Mouse (Mus musculus): ENCODE data around the gene Tmem62. TPM values are rescaled to one million over a fixed set of nuclear protein-coding genes. Genes with fewer than 3 reads are reported as not detected.
A peak's percentile ranks its signal among the peaks of the same experiment; 100 is the strongest.
"Not testable (repeated sequence)": the region's sequence is repeated elsewhere in the genome, so short reads cannot be mapped to it uniquely, and the experiment has no call there.

The Tmem62 gene
- total and polyA plus RNA-seq, 2 experiments from 2014 or later = 14.5 to 20.9 TPM

GRCm38 (mm10) chr2:120979819-120980218 lies 3.0 kb downstream of the Tmem62 start:
- H3K4me3 ChIP-seq (ENCODE audit: low read depth, low read length) = no peak overlapping the region
- H3K4me1 ChIP-seq (ENCODE audit: insufficient read depth, low read length) = no peaks in the 10 kb centered on the region
- ATAC-seq (ENCODE audit: low FRiP score) = no peak
- WGBS = 90% methylated on average over 1 of the region's 1 CpGs
- H3K4me2 ChIP-seq (ENCODE audit: low read depth, low read length, poor library complexity, severe bottlenecking) = no peak overlapping the region
- no peaks in the 10 kb centered on the region for H3K9me3 ChIP-seq (ENCODE audit: low read length)
- no peaks in the 10 kb centered on the region; the same call in 1 of the 2 replicates for H3K36me3 ChIP-seq (ENCODE audit: insufficient read depth, low read length)
- H3K27me3 ChIP-seq (ENCODE audit: insufficient read depth, low read length) = no peaks in the 10 kb centered on the region
- no peak for TF ChIP-seq CTCF (IDR thresholded peaks at IDR 0.05)
- no peak overlapping the region for H3K9ac ChIP-seq (replicated peaks; ENCODE audit: low read length, poor library complexity, severe bottlenecking)
- no peak for DNase-seq (ENCODE audit: low spot score)
- no peak overlapping the region for H3K27ac ChIP-seq (ENCODE audit: low read depth, low read length)

DNA sequence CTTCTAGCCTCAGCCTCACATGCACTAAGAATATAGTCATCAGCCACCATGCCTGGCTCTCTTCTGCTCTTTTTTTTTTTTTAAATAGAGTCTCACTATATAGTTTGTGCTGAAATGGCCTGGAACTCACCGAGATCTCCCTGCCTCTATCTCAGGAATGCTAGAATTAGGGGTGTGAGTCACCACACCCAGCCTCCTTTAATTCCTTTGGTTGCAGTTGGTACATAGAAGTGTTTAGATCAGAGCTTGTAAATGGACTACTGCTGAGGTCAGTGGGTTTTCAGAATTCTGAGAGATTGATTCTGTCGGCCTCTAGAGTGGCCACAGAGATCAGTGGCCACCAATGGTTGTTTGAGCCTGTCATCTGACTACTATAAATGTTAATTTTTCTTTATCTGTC lies 4.0 kb downstream of the Tmem62 start:
- H3K4me1 ChIP-seq (ENCODE audit: insufficient read depth, low read length) = no peaks in the 10 kb centered on the region
- H3K4me3 ChIP-seq (ENCODE audit: low read depth, low read length) = no peak overlapping the region
- no peaks in the 10 kb centered on the region for H3K9me3 ChIP-seq (ENCODE audit: low read length)
- DNase-seq (ENCODE audit: low spot score) = no peak
- ATAC-seq (ENCODE audit: low FRiP score) = no peak
- TF ChIP-seq CTCF (IDR thresholded peaks at IDR 0.05) = no peak
- no peaks in the 10 kb centered on the region for H3K27me3 ChIP-seq (ENCODE audit: insufficient read depth, low read length)
- no peak overlapping the region for H3K27ac ChIP-seq (ENCODE audit: low read depth, low read length)
- H3K36me3 ChIP-seq (ENCODE audit: insufficient read depth, low read length) = no peaks in the 10 kb centered on the region; the same call in 1 of the 2 replicates
- no peak overlapping the region for H3K9ac ChIP-seq (replicated peaks; ENCODE audit: low read length, poor library complexity, severe bottlenecking)
- 74% methylated on average over 2 of the region's 2 CpGs for WGBS
- H3K4me2 ChIP-seq (ENCODE audit: low read depth, low read length, poor library complexity, severe bottlenecking) = no peak overlapping the region

DNA sequence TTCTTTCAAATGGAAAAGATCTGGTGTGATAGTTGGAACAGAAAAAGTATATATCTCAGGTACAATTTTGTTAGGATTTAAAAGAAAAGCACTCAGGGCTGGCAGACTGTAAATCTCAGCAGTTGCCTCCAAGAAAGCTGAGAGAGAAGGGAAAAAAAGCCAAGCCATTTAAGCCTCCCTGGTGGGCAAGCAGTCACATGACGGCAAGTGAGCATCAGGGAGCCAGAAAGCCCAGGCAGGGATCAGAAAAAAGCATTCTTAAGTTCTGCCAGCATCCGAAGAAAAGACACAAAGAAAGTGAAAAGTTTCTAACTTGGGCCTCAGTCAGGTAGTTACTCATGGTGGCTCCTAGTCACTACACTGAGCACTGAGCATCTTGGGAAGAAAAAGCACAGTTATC lies 6.8 kb downstream of the Tmem62 start:
- 12% methylated on average over 2 of the region's 2 CpGs for WGBS
- Histone ChIP-seq H3K9ac (replicated peaks; ENCODE audit: low read length, poor library complexity, severe bottlenecking) (no peak overlapping the region), H3K27me3 (ENCODE audit: insufficient read depth, low read length) (no peaks in the 10 kb centered on the region), H3K4me2 (ENCODE audit: low read depth, low read length, poor library complexity, severe bottlenecking) (no peak overlapping the region), H3K4me3 (ENCODE audit: low read depth, low read length) (no peak overlapping the region), H3K9me3 (ENCODE audit: low read length) (no peaks in the 10 kb centered on the region), H3K27ac (ENCODE audit: low read depth, low read length) (no peak overlapping the region), H3K36me3 (ENCODE audit: insufficient read depth, low read length) (peaks cover 3% of the 10 kb centered on the region), H3K4me1 (ENCODE audit: insufficient read depth, low read length) (no peaks in the 10 kb centered on the region)
- no peak for TF ChIP-seq CTCF (IDR thresholded peaks at IDR 0.05)
- DNase-seq (ENCODE audit: low spot score) (no peak), ATAC-seq (ENCODE audit: low FRiP score) (no peak)

GRCm38 (mm10) chr2:120985241-120985640 lies 8.4 kb downstream of the Tmem62 start:
- Histone ChIP-seq H3K4me2 (ENCODE audit: low read depth, low read length, poor library complexity, severe bottlenecking) (no peak overlapping the region), H3K27ac (ENCODE audit: low read depth, low read length) (no peak overlapping the region), H3K4me1 (ENCODE audit: insufficient read depth, low read length) (no peaks in the 10 kb centered on the region), H3K36me3 (ENCODE audit: insufficient read depth, low read length) (peaks cover 3% of the 10 kb centered on the region), H3K27me3 (ENCODE audit: insufficient read depth, low read length) (no peaks in the 10 kb centered on the region), H3K9ac (replicated peaks; ENCODE audit: low read length, poor library complexity, severe bottlenecking) (no peak overlapping the region), H3K9me3 (ENCODE audit: low read length) (no peaks in the 10 kb centered on the region), H3K4me3 (ENCODE audit: low read depth, low read length) (no peak overlapping the region)
- ATAC-seq (ENCODE audit: low FRiP score) (no peak), DNase-seq (ENCODE audit: low spot score) (no peak)
- peak; percentile 9; the same call in 1 of the 2 replicates for TF ChIP-seq CTCF (IDR thresholded peaks at IDR 0.05)
- 98% methylated on average over 1 of the region's 1 CpGs for WGBS

- ATAC-seq (ENCODE audit: low FRiP score) (no peak), DNase-seq (ENCODE audit: low spot score) (no peak)
- Histone ChIP-seq H3K4me1 (ENCODE audit: insufficient read depth, low read length) (no peaks in the 10 kb centered on the region), H3K36me3 (ENCODE audit: insufficient read depth, low read length) (peaks cover 13% of the 10 kb centered on the region), H3K4me3 (ENCODE audit: low read depth, low read length) (no peak overlapping the region), H3K27me3 (ENCODE audit: insufficient read depth, low read length) (no peaks in the 10 kb centered on the region), H3K4me2 (ENCODE audit: low read depth, low read length, poor library complexity, severe bottlenecking) (no peak overlapping the region), H3K27ac (ENCODE audit: low read depth, low read length) (no peak overlapping the region), H3K9ac (replicated peaks; ENCODE audit: low read length, poor library complexity, severe bottlenecking) (no peak overlapping the region), H3K9me3 (ENCODE audit: low read length) (no peaks in the 10 kb centered on the region)
- no peak for TF ChIP-seq CTCF (IDR thresholded peaks at IDR 0.05)
- WGBS = 76% methylated on average over 4 of the region's 4 CpGs
Observed at GRCm38 (mm10) chr2:120991196-120991595, 14.4 kb downstream of the Tmem62 start.

DNA sequence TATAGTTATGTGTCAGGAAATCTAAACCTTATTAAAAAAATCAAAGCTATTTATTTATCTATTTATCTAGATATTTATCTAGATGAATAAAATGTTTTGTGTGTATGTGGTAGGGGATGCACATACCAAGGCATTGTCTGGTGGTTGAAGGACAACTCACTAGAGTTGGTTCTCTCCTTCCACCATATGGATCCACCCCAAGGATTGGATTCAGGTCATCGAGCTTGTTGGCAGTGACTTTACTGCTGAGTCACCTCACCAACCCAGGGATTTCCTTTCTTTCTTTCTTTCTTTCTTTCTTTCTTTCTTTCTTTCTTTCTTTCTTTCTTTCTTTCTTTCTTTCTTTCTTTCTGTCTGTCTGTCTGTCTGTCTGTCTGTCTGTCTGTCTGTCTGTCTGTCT lies 19.8 kb downstream of the Tmem62 start:
- WGBS = 86% methylated on average over 1 of the region's 1 CpGs
- H3K27ac ChIP-seq (ENCODE audit: low read depth, low read length); H3K27me3 ChIP-seq (ENCODE audit: insufficient read depth, low read length); H3K4me3 ChIP-seq (ENCODE audit: low read depth, low read length); H3K4me2 ChIP-seq (ENCODE audit: low read depth, low read length, poor library complexity, severe bottlenecking); ATAC-seq (ENCODE audit: low FRiP score); H3K4me1 ChIP-seq (ENCODE audit: insufficient read depth, low read length); DNase-seq (ENCODE audit: low spot score); H3K9me3 ChIP-seq (ENCODE audit: low read length); H3K9ac ChIP-seq (replicated peaks; ENCODE audit: low read length, poor library complexity, severe bottlenecking): not testable (repeated sequence)
- peaks cover 11% of the 10 kb centered on the region for H3K36me3 ChIP-seq (ENCODE audit: insufficient read depth, low read length)

Data from midbrain, postnatal 0 days (tissue).